Mouse (Mus musculus): ENCODE results near the gene Ptprm.

- no peak for TF ChIP-seq CTCF (IDR thresholded peaks at IDR 0.05; ENCODE audit: low read depth)
- TF ChIP-seq EP300 (IDR thresholded peaks at IDR 0.05; ENCODE audit: low read depth): no peak
These were observed 100.8 kb downstream of the Ptprm start for GRCm38 (mm10) chr17:67253445-67253844.
